Mouse (Mus musculus) T-cell, adult 66 days (primary cell): Measurements from ENCODE around the gene Psmb2. TPM values are rescaled to one million over a fixed set of nuclear protein-coding genes. Genes with fewer than 3 reads are reported as not detected.

Experiments
- total RNA-seq, 2 experiments: library from RNA; stranded (reverse); gene quantifications; 3 replicates in 1 of 2; 4 replicates in 1 of 2; pipeline ENCODE4 v1.2.4; 2023

Psmb2 gene
- total RNA-seq: 10 to 100 TPM; 79.0 to 86.3 TPM

GRCm38 (mm10) chr4:126677054-126678003 is at the start of gene Psmb2:
Gene Psmb2 (plus strand): TSS chr4:126677630.

GRCm38 (mm10) chr4:126736001-126736414 is 58.6 kb downstream of the Psmb2 start, which contains the start of gene Tfap2e:
Gene Tfap2e (minus strand): TSS chr4:126736240.

GRCm38 (mm10) chr4:126753268-126754230 is 76.1 kb downstream of the Psmb2 start, which contains the start of the genes Ncdn and AU040320:
Gene Ncdn (minus strand): TSS chr4:126753438.
Gene AU040320 (plus strand): TSS chr4:126753544.

Other genes starting within 250 kb of the Psmb2 start
- 10 to 100 TPM; 35.8 to 41.6 TPM for gene Ago3, start 248.1 kb upstream of the Psmb2 start, total RNA-seq
- gene Ago1, start 209.0 kb upstream of the Psmb2 start, total RNA-seq: 10 to 100 TPM; 47.6 to 49.3 TPM
- under 1 TPM; 0.15 to 0.29 TPM for gene Ago4, start 144.2 kb upstream of the Psmb2 start, total RNA-seq
- gene Clspn, start 120.7 kb upstream of the Psmb2 start, total RNA-seq: 10 to 100 TPM in 1 of 2 experiments, 1 to 10 TPM in 1; 9.8 to 12.2 TPM
- under 1 TPM; 0.39 to 0.67 TPM for gene 5730409E04Rik, start 67.8 kb upstream of the Psmb2 start, total RNA-seq
- not detected for gene Tfap2e, start 58.6 kb downstream of the Psmb2 start, total RNA-seq
- 10 to 100 TPM; 37.7 to 40.0 TPM for gene Ncdn, start 75.8 kb downstream of the Psmb2 start, total RNA-seq
- 10 to 100 TPM; 53.4 to 60.0 TPM for gene AU040320, start 75.9 kb downstream of the Psmb2 start, total RNA-seq